Mouse (Mus musculus) WW6 (cell line): ENCODE measurements around the gene Polr2b.

Experiments used
- DNase-seq: peaks from one replicate; pipeline ENCODE4 v3.0.0-alpha.2; 2013; ENCODE audit warnings: low read depth, low spot score

Gene Polr2b

GRCm38 (mm10) chr5:77385900-77386595 is 76.1 kb downstream of the Polr2b start:
- no peak for DNase-seq

DNA sequence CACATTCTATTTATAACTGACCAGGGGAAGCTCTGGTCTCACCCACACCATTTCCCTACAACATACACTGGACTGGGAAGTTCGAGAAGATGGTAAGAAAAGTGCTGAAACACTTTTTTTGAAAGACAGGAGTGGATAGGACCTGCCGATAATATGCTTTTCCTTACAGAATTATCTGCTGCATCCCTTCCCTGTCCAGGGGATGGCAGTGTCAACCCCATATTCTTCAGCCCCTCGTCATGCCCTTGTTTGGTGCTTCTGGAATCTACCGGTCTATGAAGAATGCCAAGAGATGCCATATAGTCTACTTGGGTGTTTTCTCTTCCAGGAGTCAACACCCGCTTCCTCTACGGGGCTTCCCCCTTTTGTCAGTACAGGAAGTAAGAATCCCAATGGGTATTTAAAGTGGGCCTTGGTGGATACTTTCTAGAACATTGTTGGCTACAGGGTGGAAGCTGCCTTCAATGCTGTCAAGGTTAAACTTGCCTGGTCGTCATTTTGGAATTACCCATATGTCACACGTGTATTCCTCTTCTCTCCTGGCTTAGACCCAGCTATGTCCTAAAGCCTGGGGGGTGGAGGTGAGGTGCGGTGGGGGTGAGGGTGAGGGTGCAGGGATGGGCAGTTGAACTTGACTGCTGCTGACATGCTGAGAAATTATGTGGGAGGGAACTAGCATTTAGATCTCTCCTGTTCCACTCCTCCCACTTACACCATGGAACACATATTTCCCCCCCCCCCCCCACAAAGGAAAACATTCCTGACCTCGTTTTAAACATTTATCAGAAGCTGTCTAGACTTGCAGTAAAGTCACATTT is 76.9 kb downstream of the Polr2b start:
- no peak for DNase-seq

- no peak for DNase-seq
These were observed 77.4 kb downstream of the Polr2b start for GRCm38 (mm10) chr5:77387414-77387704.

- DNase-seq: no peak
These were observed 78.4 kb downstream of the Polr2b start for GRCm38 (mm10) chr5:77388359-77388758.

GRCm38 (mm10) chr5:77390272-77390671 is 80.3 kb downstream of the Polr2b start:
- no peak for DNase-seq

GRCm38 (mm10) chr5:77393094-77393619 is 83.2 kb downstream of the Polr2b start:
- DNase-seq: no peak

DNA sequence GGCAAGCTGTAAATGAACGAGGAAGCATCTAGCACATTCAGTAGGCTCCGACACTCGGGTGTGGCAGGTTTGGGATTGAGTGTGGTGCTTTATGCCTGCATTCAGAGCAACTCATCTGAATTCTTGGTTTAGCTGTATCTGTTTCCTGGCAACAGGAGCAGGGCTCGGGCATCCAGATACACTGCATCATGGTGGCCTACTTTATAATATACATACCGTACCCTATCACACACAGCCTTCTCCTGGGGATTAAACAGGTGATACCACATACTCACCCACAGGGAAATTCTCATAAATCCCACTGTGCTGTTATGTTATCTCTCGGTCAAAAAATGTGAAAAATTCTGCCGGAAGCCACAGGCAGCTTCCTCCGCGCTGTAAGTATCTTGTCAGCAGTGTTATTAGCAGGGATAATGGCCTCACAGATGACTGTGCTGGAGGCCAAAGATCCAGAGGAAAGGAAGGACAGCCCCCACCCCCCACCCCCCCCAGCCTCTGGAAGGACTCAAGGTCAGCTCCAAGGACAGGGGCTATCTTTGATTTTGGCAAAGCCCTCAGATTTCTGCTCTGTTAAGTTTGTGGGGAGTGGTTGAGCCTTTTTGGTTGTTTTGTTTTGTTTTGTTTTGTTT is 84.2 kb downstream of the Polr2b start:
- DNase-seq: no peak

DNA sequence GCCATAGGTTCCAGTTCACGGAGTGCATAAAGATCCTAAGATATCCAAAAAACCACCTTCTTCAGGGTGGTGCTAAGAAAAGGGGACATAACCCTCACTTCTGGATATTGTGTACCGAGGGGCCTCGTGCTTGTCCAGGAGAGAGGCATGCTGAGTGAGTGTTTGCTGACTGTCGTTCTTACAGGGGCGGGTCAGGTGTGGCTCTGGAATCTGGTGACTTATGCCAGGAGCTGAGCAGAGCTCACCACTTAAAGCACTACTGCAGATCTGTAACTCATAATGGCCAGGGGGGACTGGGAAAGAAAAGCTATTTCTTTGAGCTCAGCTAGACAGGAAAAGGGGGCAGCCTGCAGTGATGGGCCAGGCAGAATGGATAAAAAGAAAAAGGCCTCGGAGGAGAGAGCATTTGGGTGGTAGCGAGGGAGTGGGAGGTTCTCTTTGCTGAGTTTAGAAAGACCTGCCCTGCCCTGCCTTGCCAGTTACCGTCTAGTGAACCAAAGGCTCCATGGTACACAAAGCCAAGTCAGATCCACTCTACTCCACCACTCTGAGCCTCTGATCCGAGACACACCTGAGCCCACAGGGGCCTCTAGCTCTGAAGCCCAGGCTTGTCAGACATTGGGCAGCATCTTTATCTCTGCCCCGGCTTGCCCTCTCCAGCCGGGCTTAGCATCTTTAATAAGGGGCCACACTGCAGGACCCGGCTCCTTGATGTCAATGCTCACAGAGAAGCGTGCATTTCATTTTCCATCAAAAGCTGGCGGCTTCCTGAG is 88.5 kb downstream of the Polr2b start:
- no peak for DNase-seq
